Mouse (Mus musculus) embryonic facial prominence, embryonic 13.5 days (tissue): ENCODE results near the gene Cbwd1. TPM values are rescaled to one million over a fixed set of nuclear protein-coding genes. Genes with fewer than 3 reads are reported as not detected.

Experiments
- ATAC-seq: fragments of 200-750 bp; cut with Nextera tagmentation; 2 replicates; pipeline ENCODE4 v1.8.0; 2017; ENCODE audit warnings: low read depth; ENCODE audit not compliant: insufficient number of reproducible peaks, insufficient read depth, low FRiP score, low TSS enrichment
- H3K27ac ChIP-seq: fragments of 300-500 bp; sonication (generic); 2 replicates; pipeline ENCODE4 v1.5.1; 2015; ENCODE audit warnings: moderate library complexity, mild to moderate bottlenecking, inconsistent platforms
- H3K27me3 ChIP-seq: fragments of 300-500 bp; sonication (generic); 2 replicates; pipeline ENCODE4 v1.6.1; 2015; ENCODE audit warnings: mild to moderate bottlenecking, inconsistent platforms
- H3K36me3 ChIP-seq: fragments of 300-500 bp; sonication (generic); 2 replicates; pipeline ENCODE4 v1.6.1; 2015; ENCODE audit warnings: mild to moderate bottlenecking, inconsistent platforms
- H3K4me1 ChIP-seq: fragments of 300-500 bp; sonication (generic); 2 replicates; pipeline ENCODE4 v1.6.1; 2015; ENCODE audit warnings: inconsistent platforms
- H3K4me2 ChIP-seq: fragments of 300-500 bp; sonication (generic); 2 replicates; pipeline ENCODE4 v1.6.1; 2015; ENCODE audit warnings: moderate library complexity, mild to moderate bottlenecking, inconsistent platforms
- H3K4me3 ChIP-seq: fragments of 300-500 bp; sonication (generic); 2 replicates; pipeline ENCODE4 v1.5.1; 2015; ENCODE audit warnings: mild to moderate bottlenecking, inconsistent platforms
- H3K9ac ChIP-seq: fragments of 300-500 bp; sonication (generic); 2 replicates; pipeline ENCODE4 v1.6.1; 2015; ENCODE audit warnings: mild to moderate bottlenecking, inconsistent platforms
- H3K9me3 ChIP-seq: fragments of 300-500 bp; sonication (generic); 2 replicates; pipeline ENCODE4 v1.6.1; 2016; ENCODE audit warnings: inconsistent platforms
- WGBS: fragments of 180-500 bp; shearing (Covaris S2); methylation state at CpG from one replicate; pipeline ENCODE4 v1.1.7; 2015; ENCODE audit warnings: mixed read lengths; 5-methylcytosine and 5-hydroxymethylcytosine counted together
- polyA plus RNA-seq: library from polyadenylated mRNA; unstranded; fragments of >200 nt; fragmentation: Nextera tagmentation; extraction: Ambion mirVana; gene quantifications from 2 replicates; pipeline ENCODE4 v1.2.1, GENCODE M21; 2015

Cbwd1 gene
- 23.3 and 25.2 TPM in 2 replicates for polyA plus RNA-seq

- no peak within 1 kb of the TSS for H3K27ac ChIP-seq
These were observed at the start of gene Cbwd1 for GRCm38 (mm10) chr19:24961172-24961962. Gene Cbwd1, minus strand, starts transcription at chr19:24961610.

GRCm38 (mm10) chr19:25008509-25008908 lies 47.1 kb upstream of the Cbwd1 start:
- ATAC-seq = no peak

More at GRCm38 (mm10) chr19:24961172-24961962, at the start of gene Cbwd1:
- Histone ChIP-seq H3K4me2 (peak within 1 kb of the TSS; percentile 64), H3K27me3 (no peaks in the 10 kb centered on the region), H3K4me3 (peak within 1 kb of the TSS; percentile 62), H3K36me3 (peaks cover under 1% of the 10 kb centered on the region; the same call in 1 of the 2 replicates), H3K9me3 (no peaks in the 10 kb centered on the region), H3K4me1 (peaks cover 8% of the 10 kb centered on the region), H3K9ac (peak within 1 kb of the TSS; percentile 80)
- under 1% methylated on average over 36 of the region's 36 CpGs for WGBS
- peak; percentile 100 for ATAC-seq

GRCm38 (mm10) chr19:25006686-25007085 lies 45.3 kb upstream of the Cbwd1 start:
- 60% methylated on average over 1 of the region's 1 CpGs for WGBS
- Histone ChIP-seq H3K4me2 (no peak overlapping the region), H3K36me3 (no peaks in the 10 kb centered on the region), H3K4me3 (no peak overlapping the region), H3K9me3 (no peaks in the 10 kb centered on the region; the same call in 1 of the 2 replicates), H3K4me1 (peaks cover 5% of the 10 kb centered on the region; the same call in 1 of the 2 replicates), H3K27me3 (peaks cover 16% of the 10 kb centered on the region), H3K27ac (no peak overlapping the region), H3K9ac (no peak overlapping the region)
- ATAC-seq = no peak

More at GRCm38 (mm10) chr19:25008509-25008908, 47.1 kb upstream of the Cbwd1 start:
- H3K4me3 ChIP-seq = no peak overlapping the region
- H3K4me2 ChIP-seq = no peak overlapping the region
- H3K4me1 ChIP-seq = peaks cover 5% of the 10 kb centered on the region; the same call in 1 of the 2 replicates
- no peak overlapping the region for H3K27ac ChIP-seq
- 70% methylated on average over 2 of the region's 2 CpGs for WGBS
- no peaks in the 10 kb centered on the region; the same call in 1 of the 2 replicates for H3K9me3 ChIP-seq
- H3K9ac ChIP-seq = no peak overlapping the region
- H3K27me3 ChIP-seq = peaks cover 3% of the 10 kb centered on the region; the same call in 1 of the 2 replicates
- H3K36me3 ChIP-seq = no peaks in the 10 kb centered on the region

- H3K4me1 ChIP-seq = peaks cover 18% of the 10 kb centered on the region
- H3K9ac ChIP-seq = no peak overlapping the region
- 51% methylated on average over 4 of the region's 4 CpGs for WGBS
- no peaks in the 10 kb centered on the region; the same call in 1 of the 2 replicates for H3K9me3 ChIP-seq
- no peak overlapping the region for H3K27ac ChIP-seq
- no peak overlapping the region for H3K4me2 ChIP-seq
- H3K4me3 ChIP-seq = no peak overlapping the region
- ATAC-seq = no peak
- no peaks in the 10 kb centered on the region for H3K36me3 ChIP-seq
- H3K27me3 ChIP-seq = peaks cover 45% of the 10 kb centered on the region
These were observed 42.4 kb upstream of the Cbwd1 start for GRCm38 (mm10) chr19:25003810-25004209.

- H3K9ac ChIP-seq = no peak overlapping the region
- H3K27me3 ChIP-seq = peaks cover 54% of the 10 kb centered on the region
These were observed 41.4 kb upstream of the Cbwd1 start for GRCm38 (mm10) chr19:25002828-25003227.

GRCm38 (mm10) chr19:25002032-25002431 lies 40.6 kb upstream of the Cbwd1 start:
- Histone ChIP-seq H3K4me1 (peaks cover 18% of the 10 kb centered on the region), H3K27me3 (peaks cover 62% of the 10 kb centered on the region), H3K27ac (no peak overlapping the region), H3K4me3 (no peak overlapping the region), H3K36me3 (no peaks in the 10 kb centered on the region), H3K4me2 (no peak overlapping the region), H3K9ac (no peak overlapping the region), H3K9me3 (no peaks in the 10 kb centered on the region; the same call in 1 of the 2 replicates)
- no peak for ATAC-seq
- WGBS = 80% methylated on average over 6 of the region's 6 CpGs

More at GRCm38 (mm10) chr19:25002828-25003227, 41.4 kb upstream of the Cbwd1 start:
- no peaks in the 10 kb centered on the region for H3K36me3 ChIP-seq
- no peak for ATAC-seq
- H3K27ac ChIP-seq = no peak overlapping the region
- no peaks in the 10 kb centered on the region; the same call in 1 of the 2 replicates for H3K9me3 ChIP-seq
- H3K4me2 ChIP-seq = no peak overlapping the region
- 77% methylated on average over 3 of the region's 3 CpGs for WGBS
- H3K4me3 ChIP-seq = no peak overlapping the region
- H3K4me1 ChIP-seq = peaks cover 18% of the 10 kb centered on the region

GRCm38 (mm10) chr19:25000153-25000552 lies 38.7 kb upstream of the Cbwd1 start:
- no peak for ATAC-seq
- H3K4me1 ChIP-seq = peaks cover 18% of the 10 kb centered on the region
- peak overlapping the region; percentile 99 for H3K4me2 ChIP-seq
- no peaks in the 10 kb centered on the region for H3K9me3 ChIP-seq
- H3K27me3 ChIP-seq = peaks cover 74% of the 10 kb centered on the region
- H3K4me3 ChIP-seq = peak overlapping the region; percentile 67
- H3K9ac ChIP-seq = no peak overlapping the region
- H3K27ac ChIP-seq = no peak overlapping the region
- H3K36me3 ChIP-seq = no peaks in the 10 kb centered on the region
- 32% methylated on average over 9 of the region's 9 CpGs for WGBS

GRCm38 (mm10) chr19:24999201-24999886 lies 37.9 kb upstream of the Cbwd1 start, which contains the start of gene Dock8:
Gene Dock8, plus strand, starts transcription at chr19:24999534.
- H3K36me3 ChIP-seq = no peaks in the 10 kb centered on the region
- H3K27ac ChIP-seq = no peak within 1 kb of the TSS
- WGBS = under 1% methylated on average over 106 of the region's 109 CpGs
- peak within 1 kb of the TSS; percentile 72 for H3K9ac ChIP-seq
- peak within 1 kb of the TSS; percentile 67 for H3K4me3 ChIP-seq
- H3K9me3 ChIP-seq = no peaks in the 10 kb centered on the region
- H3K27me3 ChIP-seq = peaks cover 74% of the 10 kb centered on the region
- peaks cover 18% of the 10 kb centered on the region for H3K4me1 ChIP-seq
- peak within 1 kb of the TSS; percentile 99 for H3K4me2 ChIP-seq
- 0 out of 2 replicates have a peak, but pooled peaks have one; percentile 48 for ATAC-seq

GRCm38 (mm10) chr19:24998561-24998960 lies 37.2 kb upstream of the Cbwd1 start:
- Histone ChIP-seq H3K36me3 (no peaks in the 10 kb centered on the region), H3K9me3 (no peaks in the 10 kb centered on the region), H3K4me1 (peaks cover 13% of the 10 kb centered on the region), H3K9ac (no peak overlapping the region), H3K4me2 (peak overlapping the region; percentile 99), H3K4me3 (no peak overlapping the region), H3K27ac (no peak overlapping the region), H3K27me3 (peaks cover 71% of the 10 kb centered on the region)
- ATAC-seq = no peak
- WGBS = 52% methylated on average over 5 of the region's 5 CpGs

GRCm38 (mm10) chr19:24996815-24997704 lies 35.6 kb upstream of the Cbwd1 start:
- WGBS = 71% methylated on average over 12 of the region's 12 CpGs
- no peak for ATAC-seq
- H3K27me3 ChIP-seq = peaks cover 61% of the 10 kb centered on the region
- H3K4me1 ChIP-seq = peaks cover 13% of the 10 kb centered on the region
- H3K9ac ChIP-seq = no peak overlapping the region
- no peak overlapping the region for H3K27ac ChIP-seq
- no peak overlapping the region for H3K4me3 ChIP-seq
- H3K4me2 ChIP-seq = no peak overlapping the region
- no peaks in the 10 kb centered on the region for H3K9me3 ChIP-seq
- H3K36me3 ChIP-seq = no peaks in the 10 kb centered on the region

GRCm38 (mm10) chr19:24994900-24995299 lies 33.5 kb upstream of the Cbwd1 start:
- WGBS = 23% methylated on average over 8 of the region's 8 CpGs

More at GRCm38 (mm10) chr19:24994900-24995299, 33.5 kb upstream of the Cbwd1 start:
- H3K36me3 ChIP-seq = no peaks in the 10 kb centered on the region
- no peak overlapping the region for H3K27ac ChIP-seq
- H3K4me3 ChIP-seq = no peak overlapping the region
- H3K4me1 ChIP-seq = peaks cover 8% of the 10 kb centered on the region
- ATAC-seq = no peak
- H3K27me3 ChIP-seq = peaks cover 40% of the 10 kb centered on the region
- no peaks in the 10 kb centered on the region for H3K9me3 ChIP-seq
- no peak overlapping the region for H3K9ac ChIP-seq
- no peak overlapping the region for H3K4me2 ChIP-seq
